Mouse (Mus musculus) cerebellum, adult 9-11 months (tissue): ENCODE data around the gene Pidd1.

Experiments used
- DNase-seq: peaks from one replicate; pipeline ENCODE4 v3.0.0; 2022

The Pidd1 gene

GRCm38 (mm10) chr7:141435129-141435855 is 8.5 kb downstream of the Pidd1 start:
- DNase-seq = peak; percentile 85

DNA sequence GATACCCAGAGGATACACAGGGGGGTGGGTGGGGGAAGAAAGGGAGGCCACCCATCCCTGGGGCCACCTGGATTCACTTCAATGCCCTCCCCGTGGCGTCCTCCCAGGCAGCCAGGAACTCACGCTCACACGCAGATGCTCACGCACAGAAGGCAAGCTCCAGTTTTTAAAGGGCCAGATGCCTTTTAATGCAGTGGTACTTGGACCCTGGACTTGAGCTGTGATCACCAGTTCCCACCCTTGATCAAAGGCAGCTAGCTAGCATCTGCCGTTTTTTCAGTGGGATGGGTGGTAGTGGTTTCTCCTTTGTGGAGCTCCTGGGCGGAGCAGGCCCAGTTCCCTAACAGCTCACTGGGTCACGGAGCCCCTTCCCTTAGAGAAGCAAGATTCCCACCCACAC is 9.4 kb downstream of the Pidd1 start:
- peak; percentile 90 for DNase-seq

DNA sequence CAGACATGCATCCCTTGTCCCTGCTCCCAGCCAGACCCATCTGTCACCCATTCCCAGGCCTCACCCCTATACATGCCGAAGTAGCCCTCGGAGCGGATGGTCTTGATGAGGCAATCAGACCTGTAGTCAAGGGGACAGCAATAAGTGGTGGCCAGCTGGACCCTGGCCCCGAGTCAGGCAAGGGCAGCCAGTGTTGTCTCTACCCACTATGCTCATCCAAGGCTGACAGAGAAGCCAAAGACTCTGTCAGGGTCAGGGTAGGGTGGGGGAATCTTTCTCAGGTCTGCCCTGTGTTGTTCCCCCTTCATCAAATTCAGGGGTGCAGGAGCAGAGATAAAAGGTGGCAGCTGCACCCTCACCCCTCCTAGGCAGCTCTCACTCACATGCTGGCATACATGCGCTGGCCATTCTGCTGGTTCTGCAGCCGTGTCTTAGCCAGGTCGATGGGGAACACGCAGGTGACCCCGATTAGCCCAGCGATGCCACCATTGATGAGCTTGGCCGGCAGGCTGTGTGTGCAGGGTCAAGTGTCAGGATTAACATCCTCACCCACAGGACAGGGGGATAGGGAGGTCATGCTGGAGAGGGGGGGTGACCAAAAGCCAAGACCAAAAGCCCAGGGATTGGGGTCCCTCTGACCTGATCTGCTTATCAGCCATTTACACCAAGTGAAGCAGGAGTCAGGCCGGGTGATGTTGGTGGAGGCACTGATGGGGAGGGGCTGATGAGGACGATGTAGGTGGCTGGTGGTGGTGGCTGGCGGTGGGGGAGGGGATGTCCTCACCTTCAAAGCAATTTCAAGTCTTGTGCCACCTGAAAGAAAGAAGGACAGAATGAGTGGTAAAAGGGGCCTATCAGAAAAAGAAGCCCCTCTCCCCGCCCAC is 10.1 kb downstream of the Pidd1 start:
- DNase-seq = peak; percentile 84

DNA sequence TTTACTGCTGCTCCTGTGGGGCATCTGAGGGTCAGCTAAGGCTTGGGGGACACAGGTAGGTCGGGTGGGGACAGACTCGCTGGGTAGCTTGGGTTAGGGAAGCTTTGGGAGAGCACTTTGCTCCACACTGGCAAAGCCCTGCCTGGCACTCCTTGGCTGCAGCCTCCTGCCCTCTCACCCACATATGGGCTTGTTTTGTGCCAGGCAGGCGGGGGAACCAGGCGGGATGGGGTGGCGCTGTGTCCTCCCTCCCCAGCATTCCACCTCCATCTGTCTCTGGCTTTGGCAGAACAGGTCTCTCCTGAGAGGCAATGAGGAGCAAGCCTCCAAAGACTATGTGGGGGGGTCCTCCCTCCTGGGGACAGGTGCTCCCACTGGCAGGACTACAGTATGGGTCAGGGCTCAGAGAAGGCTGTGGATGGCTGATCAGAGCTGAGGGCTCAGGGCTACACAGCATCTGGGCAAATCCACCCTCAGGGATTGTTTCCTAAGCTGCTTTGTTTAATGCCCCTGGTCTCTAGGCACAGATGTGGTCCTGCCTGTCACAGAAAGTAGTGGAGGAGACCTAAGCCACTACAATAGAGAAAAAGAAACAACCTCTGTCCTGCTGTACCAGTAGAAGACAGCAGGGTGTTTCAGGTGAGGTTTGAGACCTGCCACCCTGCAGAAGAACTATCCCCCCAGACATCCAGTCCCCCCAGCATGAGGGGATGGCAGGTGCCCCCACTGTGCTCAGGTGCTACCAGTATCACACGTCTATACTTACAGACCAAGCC is 10.9 kb downstream of the Pidd1 start:
- peak; percentile 98 for DNase-seq

DNA sequence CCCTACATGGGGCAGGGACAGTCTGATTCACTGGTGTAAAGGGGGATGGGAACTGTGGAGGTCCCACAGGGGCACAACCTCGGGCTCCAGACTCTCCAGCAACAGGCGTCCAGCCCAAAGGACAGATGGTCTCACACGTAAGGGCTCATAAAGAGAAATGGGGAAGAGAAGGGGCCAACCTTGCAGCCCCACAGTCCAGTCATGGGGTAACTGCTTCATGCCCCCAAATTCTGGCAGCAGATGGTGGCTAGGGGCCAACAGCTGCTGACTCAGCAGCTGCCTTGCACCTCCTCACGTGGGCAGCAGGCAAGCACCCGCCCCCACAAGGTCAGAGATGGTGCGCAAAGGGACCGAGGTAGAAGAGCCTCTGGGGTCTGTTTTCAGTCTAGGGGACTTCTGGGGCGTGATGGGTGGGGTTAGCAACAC is 11.6 kb downstream of the Pidd1 start:
- peak; percentile 86 for DNase-seq

GRCm38 (mm10) chr7:141431434-141432185 is 12.2 kb downstream of the Pidd1 start:
- DNase-seq = no peak

DNA sequence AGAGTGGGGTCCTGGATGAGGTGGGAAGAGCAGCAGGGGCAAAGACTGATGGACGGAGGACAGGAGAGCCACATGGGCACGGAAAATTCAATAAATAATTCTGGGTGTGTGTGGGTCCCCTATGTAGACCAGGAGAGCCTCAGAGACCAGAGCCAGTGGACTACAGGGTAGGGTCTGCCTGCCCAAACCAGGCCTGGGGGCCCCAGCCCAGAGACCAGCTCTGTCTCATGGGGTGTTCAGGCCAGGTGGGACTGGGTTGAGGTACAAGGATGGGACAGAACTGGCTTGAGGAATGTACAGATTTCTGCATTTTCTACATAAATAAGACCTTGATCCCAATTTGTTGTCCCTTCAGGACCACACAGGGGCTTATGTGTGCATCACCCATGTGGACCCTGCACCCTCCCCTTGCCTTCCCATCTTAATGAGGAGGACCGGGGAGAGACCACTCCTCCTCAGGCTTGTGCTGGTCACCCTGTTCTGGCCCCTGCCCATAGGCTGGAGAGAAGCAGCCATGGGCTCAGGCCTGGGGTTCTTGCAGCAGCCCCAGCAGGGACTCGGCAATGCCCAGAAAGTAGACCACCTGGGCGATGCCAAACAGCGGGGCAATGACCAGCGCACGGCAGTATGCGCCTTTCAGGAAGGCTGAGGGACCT is 13.1 kb downstream of the Pidd1 start:
- DNase-seq = peak; percentile 71

GRCm38 (mm10) chr7:141429840-141430584 is 13.8 kb downstream of the Pidd1 start:
- peak; percentile 77 for DNase-seq

- DNase-seq = peak; percentile 96
Observed at GRCm38 (mm10) chr7:141429310-141429709, 14.5 kb downstream of the Pidd1 start, which contains the start of gene Cend1. Gene Cend1, minus strand, starts transcription at chr7:141429491.

DNA sequence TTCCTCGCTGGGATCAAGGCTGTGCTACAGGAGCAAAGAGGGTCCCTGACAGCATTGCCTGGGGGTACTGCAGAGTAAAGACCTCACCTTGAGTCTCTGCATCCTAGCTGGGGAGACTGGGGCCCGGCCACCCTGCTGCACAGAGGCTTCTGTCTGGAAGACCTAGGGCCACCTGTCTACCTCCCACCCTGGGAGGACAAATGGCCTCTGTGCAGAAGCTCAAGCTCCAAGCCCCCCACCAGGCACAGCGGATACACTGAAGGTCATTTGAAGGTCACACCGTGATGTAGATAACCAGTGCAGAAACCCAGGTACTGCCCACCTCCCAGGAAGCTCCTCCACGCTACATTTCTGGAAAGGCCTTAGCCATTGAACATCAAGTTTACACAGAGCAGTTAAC is 15.1 kb downstream of the Pidd1 start:
- DNase-seq = peak; percentile 70

- DNase-seq = peak; percentile 57
Observed at GRCm38 (mm10) chr7:141426948-141427730, 16.7 kb downstream of the Pidd1 start.

GRCm38 (mm10) chr7:141423811-141424210 is 20.0 kb downstream of the Pidd1 start:
- DNase-seq = no peak

- no peak for DNase-seq
Observed at GRCm38 (mm10) chr7:141420030-141420702, 23.7 kb downstream of the Pidd1 start.

DNA sequence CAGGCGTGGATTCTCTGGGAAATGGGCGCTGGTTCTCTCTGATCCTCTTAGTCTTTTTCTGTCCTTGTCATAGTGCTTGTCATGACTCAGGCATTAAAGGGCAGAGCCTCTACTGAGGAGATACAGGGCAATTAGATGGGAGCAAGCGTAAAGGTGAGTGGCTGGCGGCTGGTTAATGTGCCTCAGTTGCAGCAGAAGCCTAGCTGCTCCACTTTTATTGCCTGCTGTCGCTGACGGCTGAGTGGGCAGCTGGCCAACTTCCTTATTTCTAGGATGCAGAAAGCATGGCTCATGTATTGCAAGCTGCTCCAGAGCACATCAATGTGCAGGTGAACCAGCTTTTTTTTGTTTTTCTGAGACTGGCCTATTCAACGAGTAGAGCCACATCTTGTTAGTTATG is 24.9 kb downstream of the Pidd1 start:
- peak; percentile 57 for DNase-seq

- no peak for DNase-seq
Observed at GRCm38 (mm10) chr7:141417731-141418681, 25.8 kb downstream of the Pidd1 start.

DNA sequence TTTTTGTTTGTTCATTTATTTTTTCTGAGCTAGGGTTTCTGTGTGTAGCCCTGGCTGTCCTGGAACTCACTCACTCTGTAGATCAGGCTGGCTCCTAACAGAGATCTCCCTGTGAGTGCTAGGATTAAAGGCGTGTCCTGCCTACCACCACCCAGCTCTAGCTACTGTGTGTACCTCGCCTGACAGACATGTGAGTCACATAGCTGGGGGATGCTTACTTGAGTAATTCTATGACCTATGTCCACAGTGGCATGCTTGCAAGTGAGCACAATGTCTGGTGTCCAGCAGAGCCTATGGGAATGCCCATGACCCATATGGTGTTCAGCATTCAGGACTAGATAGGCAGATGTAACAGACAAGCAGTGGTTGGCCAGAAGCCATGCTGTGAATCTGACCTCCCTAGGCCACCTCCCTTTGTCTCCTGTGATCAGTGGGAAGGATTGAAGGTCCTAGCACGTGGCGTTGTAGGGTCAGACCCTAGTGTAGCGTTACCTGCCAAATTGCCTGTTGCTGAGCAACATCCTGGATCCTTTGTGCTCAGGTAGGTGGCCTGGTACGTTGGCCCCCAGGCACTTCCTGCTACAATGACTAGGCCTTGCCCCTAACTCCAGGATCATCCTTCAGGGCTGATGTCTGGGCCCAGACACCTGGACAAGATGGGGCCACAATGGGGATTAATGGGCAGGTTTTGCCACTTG is 27.5 kb downstream of the Pidd1 start:
- peak; percentile 57 for DNase-seq

DNA sequence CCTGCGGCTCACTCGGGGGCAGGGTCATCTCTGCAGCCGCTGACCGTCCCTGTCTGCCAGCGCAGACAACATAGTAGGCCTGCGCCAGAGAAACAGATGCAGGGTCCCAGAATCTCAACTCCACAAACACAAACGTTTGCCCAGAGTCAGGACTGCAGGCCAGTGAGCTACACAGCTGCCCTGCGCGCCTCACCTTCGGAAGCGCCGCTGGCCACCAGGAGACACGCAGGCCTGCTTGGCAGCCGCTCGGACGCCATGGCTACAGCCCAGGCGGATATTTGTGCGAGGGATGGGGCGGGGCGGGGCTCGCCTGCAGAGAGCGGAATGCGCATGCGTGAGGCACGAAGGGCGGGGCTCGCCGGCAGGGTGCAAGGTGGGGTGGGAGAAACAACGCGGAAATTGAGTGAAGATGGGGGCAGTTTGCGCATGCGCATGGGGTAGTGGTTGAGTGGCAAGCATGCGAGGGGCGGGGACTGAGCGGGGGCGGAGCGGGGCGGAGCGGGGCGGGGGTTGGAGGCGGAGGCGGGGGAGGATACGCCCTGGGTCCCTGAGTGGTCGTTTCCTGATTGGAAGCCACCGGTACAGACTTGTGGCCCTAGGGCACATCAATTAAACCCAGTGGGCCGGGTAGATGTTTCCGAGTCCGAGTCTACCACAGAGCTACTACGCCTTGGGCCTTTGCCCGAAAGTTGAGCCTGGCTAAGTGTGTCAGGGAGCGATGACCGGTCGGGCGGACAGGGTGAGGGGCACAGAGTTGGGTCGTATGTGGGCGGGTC is 29.8 kb downstream of the Pidd1 start, which contains the start of gene Gatd1:
Gatd1 (minus strand) TSS at position 328 of the 776 bp plus-strand sequence.
- DNase-seq = peak; percentile 98
